Mouse (Mus musculus): Measurements from ENCODE around the gene Fam49a. TPM values are rescaled to one million over a fixed set of nuclear protein-coding genes. Genes with fewer than 3 reads are reported as not detected.
"Not testable (repeated sequence)": the region's sequence is repeated elsewhere in the genome, so short reads cannot be mapped to it uniquely, and the experiment has no call there.

Gene Fam49a
- 5.1 and 6.0 TPM in 2 replicates for polyA plus RNA-seq (2012; rRNA removed)

GRCm38 (mm10) chr12:12261987-12262971, at the start of gene Fam49a:
Fam49a (plus strand) TSS chr12:12262139.
- DNase-seq (ENCODE audit: low read depth) = no peak

- DNase-seq (ENCODE audit: low read depth) = no peak
Observed at GRCm38 (mm10) chr12:12213536-12213935, 48.4 kb upstream of the Fam49a start.

GRCm38 (mm10) chr12:12218947-12219346, 43.0 kb upstream of the Fam49a start:
- no peak for DNase-seq (ENCODE audit: low read depth)

GRCm38 (mm10) chr12:12220755-12221496, 41.0 kb upstream of the Fam49a start:
- no peak for DNase-seq (ENCODE audit: low read depth)

GRCm38 (mm10) chr12:12222585-12223290, 39.2 kb upstream of the Fam49a start:
- DNase-seq (ENCODE audit: low read depth) = no peak

- no peak for DNase-seq (ENCODE audit: low read depth)
Observed at GRCm38 (mm10) chr12:12223336-12223735, 38.6 kb upstream of the Fam49a start.

GRCm38 (mm10) chr12:12225706-12226105, 36.2 kb upstream of the Fam49a start:
- no peak for DNase-seq (ENCODE audit: low read depth)

- no peak for DNase-seq (ENCODE audit: low read depth)
Observed at GRCm38 (mm10) chr12:12227594-12227993, 34.3 kb upstream of the Fam49a start.

- DNase-seq (ENCODE audit: low read depth) = no peak
Observed at GRCm38 (mm10) chr12:12230031-12230557, 31.8 kb upstream of the Fam49a start.

- DNase-seq (ENCODE audit: low read depth) = no peak
Observed at GRCm38 (mm10) chr12:12232097-12232496, 29.8 kb upstream of the Fam49a start.

GRCm38 (mm10) chr12:12236978-12237377, 25.0 kb upstream of the Fam49a start:
- no peak for DNase-seq (ENCODE audit: low read depth)

GRCm38 (mm10) chr12:12239502-12239901, 22.4 kb upstream of the Fam49a start:
- no peak for DNase-seq (ENCODE audit: low read depth)

GRCm38 (mm10) chr12:12243148-12243547, 18.8 kb upstream of the Fam49a start:
- no peak for DNase-seq (ENCODE audit: low read depth)

GRCm38 (mm10) chr12:12247023-12247422, 14.9 kb upstream of the Fam49a start:
- DNase-seq (ENCODE audit: low read depth) = not testable (repeated sequence)

- DNase-seq (ENCODE audit: low read depth) = no peak
Observed at GRCm38 (mm10) chr12:12249521-12249920, 12.4 kb upstream of the Fam49a start.

GRCm38 (mm10) chr12:12253526-12253925, 8.4 kb upstream of the Fam49a start:
- DNase-seq (ENCODE audit: low read depth) = no peak

- no peak for DNase-seq (ENCODE audit: low read depth)
Observed at GRCm38 (mm10) chr12:12254139-12254538, 7.8 kb upstream of the Fam49a start.

- no peak for DNase-seq (ENCODE audit: low read depth)
Observed at GRCm38 (mm10) chr12:12260979-12261960, 669 bp upstream of the Fam49a start.

- DNase-seq (ENCODE audit: low read depth) = no peak
Observed at GRCm38 (mm10) chr12:12263371-12263791, 1.4 kb downstream of the Fam49a start.

GRCm38 (mm10) chr12:12264151-12264550, 2.2 kb downstream of the Fam49a start:
- no peak for DNase-seq (ENCODE audit: low read depth)
